Mouse (Mus musculus) cerebellum, postnatal 10 days (tissue): ENCODE results near the gene Alk.
A peak's percentile ranks its signal among the peaks of the same experiment; 100 is the strongest.

Experiments used
- DNase-seq, 2 experiments: peaks; one replicate each; pipeline ENCODE4 v3.0.0; 2021; ENCODE audit warnings: mixed read lengths in 2 of 2

Alk gene

DNA sequence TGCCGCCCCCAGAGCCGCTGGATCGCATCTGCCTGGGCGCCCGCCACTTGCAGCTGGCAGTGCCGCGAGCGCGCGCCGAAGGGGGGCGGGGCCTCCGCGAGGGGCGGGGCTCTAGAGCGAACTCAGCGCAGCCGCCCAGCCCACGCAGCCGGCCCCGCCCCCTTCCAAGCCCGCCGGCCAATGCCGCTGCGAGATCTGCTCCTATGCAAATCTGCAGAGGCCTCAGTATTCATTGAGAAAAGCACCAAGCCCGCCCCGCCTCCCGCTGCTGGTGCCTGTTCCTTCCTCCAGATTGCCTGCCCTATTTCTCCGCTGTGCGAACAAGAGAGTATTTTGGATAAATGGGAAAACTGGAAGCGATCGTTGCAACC is at the start of gene Alk:
Gene Alk (minus strand): TSS at position 18 of the 371 bp plus-strand sequence.
- DNase-seq: peak; percentile 96 to 98

DNA sequence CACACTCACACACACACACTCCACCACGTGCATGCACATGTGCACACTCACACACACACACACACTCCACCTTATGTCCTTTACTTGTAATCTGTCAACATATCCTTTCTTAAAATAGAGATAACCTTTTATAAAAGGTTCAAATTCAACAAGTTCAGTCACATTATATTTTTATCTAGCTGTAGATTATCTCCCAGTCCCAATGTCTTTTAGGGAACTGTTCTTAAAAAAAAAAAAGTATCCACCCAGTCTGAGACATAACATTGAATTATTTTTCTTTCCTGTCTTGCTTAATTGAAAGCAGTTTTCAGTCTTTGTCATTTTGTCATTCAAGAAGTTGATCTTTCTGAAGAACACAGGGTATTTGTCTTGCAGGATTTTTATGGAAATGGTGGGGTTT is 48.4 kb upstream of the Alk start:
- no peak for DNase-seq

DNA sequence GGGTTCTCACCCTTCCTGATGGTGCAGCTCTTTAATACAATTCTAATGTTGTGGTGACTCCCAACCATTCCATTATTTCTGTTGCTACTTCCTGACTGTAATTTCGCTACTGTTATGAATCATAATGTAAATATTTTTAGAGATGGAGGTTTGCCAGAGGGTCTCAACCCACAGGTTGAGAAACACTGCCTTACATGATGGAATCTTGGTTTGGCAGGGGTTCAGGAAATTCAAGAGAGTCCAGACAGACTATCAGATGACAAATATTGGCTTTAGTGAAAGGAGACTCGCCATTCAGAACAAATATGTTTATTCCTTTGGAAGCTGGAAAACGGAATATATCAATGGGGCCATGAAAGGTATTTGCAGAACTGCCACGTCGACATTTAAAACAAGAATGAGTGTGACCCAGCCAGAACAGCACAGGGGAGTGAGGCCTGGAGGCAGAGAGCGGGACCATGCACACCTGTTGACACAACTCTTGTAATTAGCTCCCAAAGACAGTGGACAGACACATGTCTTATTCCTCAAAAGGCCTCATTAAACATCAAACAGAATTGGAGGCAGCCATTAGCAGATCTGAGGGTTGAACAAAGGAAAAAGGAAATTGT is 44.3 kb upstream of the Alk start:
- no peak for DNase-seq

DNA sequence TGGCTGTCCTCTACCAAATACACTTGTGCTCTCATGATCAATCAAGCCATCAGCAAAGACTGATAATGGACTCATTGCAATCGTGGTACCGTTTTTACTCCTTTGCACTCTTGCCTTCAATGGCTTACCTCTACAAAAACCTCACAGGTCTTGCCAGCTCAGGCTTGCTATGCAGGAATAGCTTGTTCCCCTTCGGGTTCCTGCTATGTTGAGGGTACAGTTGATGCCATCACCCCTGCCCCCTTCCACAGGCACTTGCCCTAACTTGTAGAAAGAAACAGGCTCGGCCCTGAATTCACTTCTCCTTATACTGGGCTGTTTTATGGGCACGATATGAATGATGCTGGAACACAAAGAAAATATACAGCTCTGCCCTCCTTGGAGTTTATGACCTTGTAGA is 41.7 kb upstream of the Alk start:
- DNase-seq: no peak

DNA sequence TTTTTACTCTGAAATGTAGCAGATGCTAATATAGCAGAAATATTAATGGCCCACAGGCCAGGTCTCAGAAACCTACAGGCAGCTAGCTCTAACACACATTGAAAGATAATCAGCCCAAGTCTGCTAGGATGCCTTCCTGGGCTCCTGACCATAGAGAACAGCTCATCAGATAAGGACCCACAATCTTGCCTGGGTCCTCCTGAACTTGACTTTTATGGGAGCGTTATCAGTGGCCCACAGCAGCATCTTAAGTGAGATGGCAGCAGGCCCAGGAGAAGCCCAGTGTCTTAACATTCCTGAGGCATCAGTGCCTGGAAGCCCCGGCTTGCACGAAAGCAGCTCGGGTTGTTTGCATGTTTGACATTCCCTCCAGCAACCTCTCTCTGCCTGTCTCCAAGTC is 35.7 kb upstream of the Alk start:
- DNase-seq: no peak

DNA sequence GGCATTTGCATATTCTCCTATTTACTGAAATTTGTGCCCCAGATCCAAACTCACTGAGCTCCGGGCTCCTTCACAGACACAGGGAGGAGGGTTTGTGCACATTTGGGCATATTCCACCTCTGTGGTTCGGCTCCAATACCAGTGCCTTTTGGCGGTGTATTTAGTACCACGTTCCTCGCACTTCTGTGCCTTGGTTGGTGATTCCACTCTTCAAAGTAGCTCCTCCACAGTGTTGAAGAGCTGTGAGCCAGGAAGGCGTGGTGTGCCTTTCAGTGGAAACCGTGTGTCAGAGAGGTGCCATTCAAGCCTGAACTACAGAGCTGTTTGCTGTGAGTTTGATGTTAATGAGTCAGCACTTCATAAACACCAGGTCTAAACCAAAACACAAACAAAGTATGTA is 35.0 kb upstream of the Alk start:
- DNase-seq: no peak

DNA sequence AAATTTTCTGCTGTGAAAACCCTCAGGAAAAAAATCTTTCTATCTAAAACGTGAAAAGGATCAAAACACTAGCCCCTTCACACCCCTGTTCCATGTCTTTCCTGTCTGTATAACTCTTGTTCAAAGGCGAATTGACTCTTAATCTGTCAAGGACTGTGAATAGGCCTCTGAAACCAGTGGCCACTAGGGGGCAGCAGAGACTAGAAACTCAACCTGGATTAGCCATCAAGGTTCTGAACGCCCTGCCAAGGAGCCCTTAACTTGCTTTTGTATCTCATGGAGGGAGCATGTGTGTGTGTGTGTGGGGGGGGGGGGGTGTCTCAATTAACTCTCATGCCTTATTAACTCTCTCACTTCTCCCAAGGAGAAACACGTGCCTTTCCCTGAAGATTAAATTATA is 1.8 kb upstream of the Alk start:
- peak; percentile 96 to 98 for DNase-seq

DNA sequence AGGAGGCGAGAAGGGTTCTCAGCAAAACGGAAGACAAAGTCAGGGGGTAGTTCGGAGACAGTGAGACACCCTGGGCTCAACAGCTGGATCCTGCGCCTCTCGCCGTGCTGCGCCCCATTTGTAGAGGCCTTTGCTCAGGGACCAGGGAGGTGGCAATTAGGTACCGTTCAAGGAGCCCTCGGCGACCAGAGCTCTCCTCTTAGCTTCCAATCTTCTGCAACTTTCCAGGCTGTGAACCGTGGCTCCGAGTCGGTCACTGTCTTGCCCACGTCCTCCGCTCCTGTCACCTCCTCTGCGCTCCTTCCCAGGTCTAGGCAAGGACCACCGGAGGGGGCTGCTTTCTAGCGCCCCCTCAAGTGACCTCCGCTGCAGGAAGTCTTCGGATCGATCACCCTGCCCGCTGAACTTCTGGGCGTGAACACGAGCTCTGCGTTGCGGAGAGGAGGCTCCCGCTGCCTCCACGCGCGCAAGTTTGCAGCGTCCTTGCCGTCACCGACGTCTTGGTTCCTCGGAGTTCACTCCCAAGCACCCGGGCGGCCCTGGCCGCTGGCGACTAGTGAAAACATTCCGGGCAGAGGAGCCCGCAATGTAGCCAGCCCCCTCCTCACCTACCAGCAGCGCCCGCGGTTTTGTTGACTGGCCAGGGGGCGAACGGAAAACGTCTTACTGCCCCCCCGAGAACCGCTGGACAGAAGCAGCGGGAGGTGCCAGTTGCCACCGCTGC is 379 bp downstream of the Alk start:
- no peak for DNase-seq

DNA sequence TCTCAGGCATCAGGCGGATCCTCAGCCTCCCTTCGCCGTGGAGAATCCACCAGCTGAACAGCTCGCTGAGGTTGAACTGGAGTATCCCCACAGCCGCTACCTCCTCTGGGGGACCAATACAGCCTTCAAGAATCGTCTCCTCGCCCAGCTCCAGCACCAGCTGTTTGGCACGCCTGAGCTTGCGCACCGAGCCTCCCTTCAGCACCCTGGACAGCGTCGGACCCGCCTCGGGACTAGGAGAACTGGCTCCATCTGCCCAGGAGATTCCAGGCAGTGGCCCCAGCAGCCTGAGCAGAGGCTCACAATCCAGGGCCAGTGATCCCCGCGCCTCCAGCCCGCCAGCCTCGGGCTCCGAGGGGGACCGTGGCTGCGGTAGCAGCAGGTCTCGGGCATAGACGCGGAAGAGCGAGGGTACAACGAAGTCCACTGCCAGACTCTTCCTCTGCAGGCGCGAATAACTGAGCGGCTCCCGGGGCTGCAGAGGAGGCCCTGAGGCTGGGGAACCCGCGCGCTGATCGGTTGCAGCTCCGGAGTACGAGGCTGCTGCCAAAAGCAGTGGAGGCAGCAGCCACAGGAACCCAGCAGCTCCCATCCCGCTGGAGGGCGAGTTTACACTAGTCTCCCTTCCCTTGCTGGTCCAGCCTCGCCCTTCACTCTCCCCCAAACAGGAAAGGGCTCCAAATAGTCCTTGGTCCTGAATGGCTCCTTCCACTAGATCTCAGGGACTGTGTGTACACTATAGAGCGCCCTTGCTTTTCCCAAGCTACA is 1.1 kb downstream of the Alk start:
- peak; percentile 52 to 62 for DNase-seq

DNA sequence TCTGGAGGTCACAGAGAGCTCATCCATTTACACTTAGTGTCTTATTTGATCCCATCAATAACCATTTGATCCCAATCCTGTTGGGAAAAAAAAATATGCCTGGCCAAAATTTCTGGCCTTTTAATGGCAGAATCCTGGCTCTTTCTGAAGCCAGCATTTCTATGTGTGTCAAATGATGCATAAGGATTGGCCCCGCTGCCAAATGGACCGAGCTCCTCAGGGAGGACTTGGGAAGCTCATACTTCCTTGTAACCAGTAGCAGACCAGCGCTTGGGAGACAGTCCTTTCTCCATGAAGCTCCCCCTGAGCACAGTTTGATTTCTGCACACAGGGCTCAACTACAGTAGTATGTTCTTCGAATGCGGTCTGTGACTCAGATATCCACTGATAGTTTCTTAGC is 3.6 kb downstream of the Alk start:
- peak; percentile 56 to 58 for DNase-seq

DNA sequence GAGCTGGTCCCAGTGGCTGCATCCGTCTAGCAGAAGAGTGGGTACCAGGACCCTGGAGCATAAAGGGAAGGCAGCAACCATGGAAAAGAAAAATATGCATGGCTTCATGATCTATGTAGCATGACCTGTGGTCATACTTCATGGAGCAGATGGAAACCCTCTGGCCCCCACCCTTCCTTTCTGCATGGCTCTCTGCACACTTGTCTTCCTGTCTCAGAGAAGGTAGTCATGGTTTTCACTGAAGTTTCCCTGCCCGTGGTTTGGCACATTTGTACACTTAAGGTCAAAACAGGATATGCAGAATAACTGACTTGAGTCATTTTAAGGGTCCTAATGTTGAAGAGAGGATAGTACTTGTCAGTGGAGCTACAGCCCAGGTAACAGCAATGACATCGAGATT is 16.8 kb downstream of the Alk start:
- no peak for DNase-seq

DNA sequence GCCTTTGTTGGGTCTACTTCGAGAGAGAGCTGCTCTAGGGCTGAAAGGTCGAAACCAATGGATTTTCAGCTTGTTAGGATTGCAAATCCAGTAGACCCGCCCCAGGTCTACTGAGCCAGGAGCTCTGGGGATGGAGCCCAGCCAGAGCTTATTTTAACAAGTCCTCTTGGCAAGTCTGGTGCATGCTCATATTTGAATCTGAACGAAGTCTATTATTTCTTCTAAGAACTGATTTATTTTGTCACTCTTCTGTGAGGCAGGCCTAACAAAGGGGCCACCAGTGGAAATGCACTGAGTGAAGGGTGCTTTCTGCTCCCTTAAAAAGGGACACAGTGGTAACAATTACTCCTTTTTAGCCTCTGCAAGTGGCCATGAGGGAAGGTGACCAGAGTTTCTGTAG is 24.3 kb downstream of the Alk start:
- DNase-seq: peak in 1 of 2 experiments; percentile 34

DNA sequence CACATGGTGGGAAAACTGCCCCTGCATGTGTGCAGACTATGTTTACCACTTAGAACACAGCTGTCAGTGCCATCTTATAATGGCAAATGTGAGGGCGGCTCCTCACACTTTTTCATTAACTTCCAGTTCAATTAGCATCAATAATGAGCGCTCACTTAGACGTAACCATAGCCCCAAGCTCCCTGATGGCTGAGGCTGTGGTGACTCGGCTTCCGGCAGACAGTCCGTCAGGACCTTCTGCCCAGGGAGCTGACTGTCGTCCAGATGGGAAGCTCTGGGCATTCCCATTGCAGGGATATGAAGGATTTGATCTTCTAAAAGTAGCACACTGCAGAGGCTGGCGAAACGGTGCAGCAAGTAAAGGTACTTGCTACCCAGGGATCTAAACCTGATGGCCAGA is 25.1 kb downstream of the Alk start:
- DNase-seq: no peak

DNA sequence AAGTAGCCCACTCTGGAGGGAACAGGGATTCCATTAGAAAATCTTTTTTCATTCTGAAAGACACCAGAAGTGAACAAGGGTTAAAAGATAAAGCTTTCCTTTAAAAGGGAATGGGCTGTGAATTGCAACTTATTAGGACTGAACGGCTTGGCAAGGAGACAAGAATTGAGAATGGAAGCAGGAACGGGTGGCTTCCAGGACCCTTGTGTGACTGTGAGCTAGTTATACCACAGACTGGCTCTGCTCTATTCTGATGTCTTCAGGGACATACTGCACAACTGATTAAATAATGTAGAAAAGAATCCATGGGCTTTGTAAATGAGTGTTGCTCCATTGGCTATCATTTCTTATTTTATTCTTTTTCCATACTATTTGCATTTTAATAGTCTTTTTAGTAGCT is 33.0 kb downstream of the Alk start:
- DNase-seq: peak in 1 of 2 experiments; percentile 13

DNA sequence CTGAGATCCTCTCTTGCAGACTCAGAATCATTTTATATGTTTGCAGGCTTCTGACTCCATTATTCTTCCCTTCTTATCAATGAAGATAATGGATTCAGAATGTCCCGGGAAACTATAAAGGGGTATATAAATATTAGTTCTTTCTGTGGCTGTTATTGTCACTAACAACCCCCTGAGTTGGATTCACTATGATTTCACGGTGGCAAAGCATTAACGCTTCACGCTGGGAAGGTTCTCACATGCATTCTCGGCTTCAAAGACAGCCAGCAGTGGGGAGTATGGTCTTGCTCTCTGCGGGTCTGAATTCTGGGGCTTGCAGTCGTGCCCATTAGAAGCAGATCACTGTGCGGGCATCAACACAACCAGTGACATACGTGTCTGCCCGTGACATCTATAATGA is 34.9 kb downstream of the Alk start:
- DNase-seq: no peak

DNA sequence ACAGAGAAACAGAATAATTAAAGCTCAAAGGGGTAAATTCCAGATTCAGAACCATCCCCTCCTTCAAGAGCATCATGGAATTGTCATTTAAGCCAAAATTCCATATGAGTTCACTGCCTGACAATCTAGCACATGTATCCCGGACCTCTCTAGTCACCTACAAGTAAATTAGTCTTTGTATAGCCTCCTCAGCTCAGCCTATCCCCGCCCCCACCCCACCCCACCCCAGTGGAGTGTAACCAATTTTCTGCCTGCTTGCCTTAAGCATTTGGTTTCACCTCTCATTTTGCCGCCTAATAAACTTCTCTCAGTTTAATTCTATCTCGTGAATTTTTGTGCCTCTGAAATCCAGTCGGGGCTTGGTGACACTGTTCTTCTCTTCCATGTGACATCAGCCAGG is 41.0 kb downstream of the Alk start:
- DNase-seq: no peak

DNA sequence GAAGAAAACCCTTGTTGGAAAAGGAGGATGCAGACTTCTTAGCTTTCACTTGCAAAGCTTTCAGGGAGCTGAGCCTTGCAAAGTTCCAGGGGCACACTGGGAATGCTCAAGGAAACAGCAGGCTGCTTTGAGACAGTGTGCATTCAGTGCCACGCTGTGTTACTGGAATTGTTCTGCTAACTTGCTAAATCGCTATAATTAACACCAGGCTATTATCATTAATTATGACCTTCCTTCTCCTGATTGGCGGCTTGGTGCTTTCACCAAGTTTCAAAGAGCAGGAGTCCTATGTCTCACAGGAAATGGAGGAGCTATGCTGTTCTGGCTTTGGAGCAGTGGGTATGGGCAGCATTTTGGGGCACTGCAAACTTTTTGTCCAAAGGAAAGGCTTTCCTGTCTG is 43.0 kb downstream of the Alk start:
- DNase-seq: no peak

DNA sequence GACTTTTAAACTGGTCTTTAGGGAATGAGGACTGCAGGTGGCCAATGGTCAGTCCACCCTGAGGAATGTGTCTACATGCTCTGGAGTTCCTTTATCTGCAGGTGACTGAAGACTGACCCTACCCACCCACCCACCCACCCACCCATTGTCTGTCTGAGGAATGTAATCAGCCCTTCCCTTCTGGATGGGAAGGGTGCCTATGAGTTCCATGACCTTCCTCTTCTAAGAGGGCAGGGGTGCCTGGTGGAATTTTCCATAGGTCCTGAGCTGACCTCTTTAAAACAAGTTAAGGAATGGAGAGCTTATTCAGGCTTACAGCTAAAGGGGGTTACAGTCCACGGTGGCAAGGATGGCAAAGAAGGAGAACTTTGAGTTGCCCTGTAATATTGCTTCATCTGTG is 43.7 kb downstream of the Alk start:
- no peak for DNase-seq

DNA sequence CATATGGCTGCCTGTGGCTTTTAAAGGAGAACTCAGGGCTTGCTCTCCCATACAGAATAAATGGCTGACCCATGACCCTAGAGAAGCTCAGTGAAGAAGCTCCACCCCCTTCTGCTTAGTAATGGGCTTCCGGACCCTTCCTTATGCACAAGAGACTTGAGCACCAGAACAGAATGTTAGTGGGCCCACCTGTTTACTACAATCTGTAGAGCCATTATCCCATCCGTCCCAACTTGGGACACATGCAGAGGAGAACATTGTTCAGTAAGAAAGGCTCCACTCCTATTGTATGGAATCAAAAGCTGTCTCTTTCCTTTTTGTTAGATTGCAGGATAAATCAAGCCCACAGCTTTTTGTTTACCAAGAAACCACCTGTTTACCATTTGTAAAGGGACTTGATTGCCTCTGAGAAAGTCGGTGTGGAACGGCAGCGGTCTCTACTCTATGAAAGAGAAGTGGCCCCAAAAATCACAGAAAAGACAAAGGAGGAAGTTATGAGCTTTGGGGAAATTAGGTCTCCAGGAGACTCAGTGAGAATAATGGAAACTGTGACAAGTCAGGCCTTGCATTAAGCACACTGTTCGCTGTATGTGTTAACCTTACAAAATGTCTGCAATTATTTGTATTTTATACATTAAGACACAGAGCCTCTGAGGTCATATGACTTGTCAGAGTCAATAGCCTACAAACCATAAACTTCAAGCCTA is 47.2 kb downstream of the Alk start:
- no peak for DNase-seq

DNA sequence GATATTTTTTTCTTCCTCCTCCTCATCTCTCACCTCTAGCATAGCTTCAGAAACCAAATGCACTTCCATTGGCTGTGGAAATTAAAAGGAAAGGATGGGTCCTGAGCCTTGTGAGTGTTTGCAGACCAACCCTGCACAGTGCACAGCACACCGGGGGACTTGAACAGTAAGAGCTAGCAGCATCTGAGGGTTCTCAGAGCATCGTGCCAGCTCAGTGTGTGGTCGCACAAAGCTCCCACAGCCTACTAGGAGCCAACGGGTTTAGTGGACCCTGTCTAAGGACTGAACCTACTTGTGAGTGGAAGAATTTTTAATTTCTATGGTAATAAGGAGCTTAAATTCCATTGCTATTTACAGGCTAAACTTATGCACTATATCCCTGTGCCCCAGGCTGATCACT is 58.2 kb downstream of the Alk start:
- no peak for DNase-seq

DNA sequence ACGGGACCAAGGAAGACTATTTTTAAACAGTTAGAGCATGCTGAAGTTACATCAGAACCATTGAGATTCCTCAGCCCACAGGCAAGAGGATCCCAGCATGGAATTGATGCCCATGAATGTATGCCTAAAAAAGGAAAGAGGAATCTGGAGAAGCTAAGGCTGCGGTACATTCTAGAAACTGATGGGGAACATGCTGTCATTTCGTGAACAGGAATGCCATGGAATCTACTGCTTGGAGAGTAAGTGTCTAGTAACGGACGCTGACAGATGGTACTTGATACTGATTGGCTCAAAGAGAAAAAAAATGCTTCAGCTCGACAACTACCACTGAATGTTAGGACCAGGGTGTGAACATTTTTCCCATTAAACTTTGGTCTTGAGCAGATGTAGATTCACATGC is 69.1 kb downstream of the Alk start:
- DNase-seq: no peak

DNA sequence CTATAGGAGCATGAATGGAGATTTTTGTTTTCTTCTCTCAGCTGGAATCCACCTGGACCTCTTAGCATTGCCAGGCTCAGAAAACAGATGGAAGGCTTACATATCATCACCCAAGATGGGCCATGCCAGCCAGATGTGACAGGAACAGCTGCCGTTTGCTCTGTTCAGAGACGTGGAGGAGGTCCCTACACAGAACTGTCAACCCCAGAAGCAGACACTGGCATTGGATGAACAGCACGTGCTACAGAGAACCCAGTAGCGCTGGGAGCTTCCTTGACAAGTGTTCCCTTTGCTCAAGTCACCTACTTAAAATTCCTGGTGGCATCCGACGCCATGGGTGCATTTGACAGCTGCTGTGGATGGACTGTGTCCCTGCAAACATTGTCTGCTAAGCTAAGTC is 72.2 kb downstream of the Alk start:
- no peak for DNase-seq

DNA sequence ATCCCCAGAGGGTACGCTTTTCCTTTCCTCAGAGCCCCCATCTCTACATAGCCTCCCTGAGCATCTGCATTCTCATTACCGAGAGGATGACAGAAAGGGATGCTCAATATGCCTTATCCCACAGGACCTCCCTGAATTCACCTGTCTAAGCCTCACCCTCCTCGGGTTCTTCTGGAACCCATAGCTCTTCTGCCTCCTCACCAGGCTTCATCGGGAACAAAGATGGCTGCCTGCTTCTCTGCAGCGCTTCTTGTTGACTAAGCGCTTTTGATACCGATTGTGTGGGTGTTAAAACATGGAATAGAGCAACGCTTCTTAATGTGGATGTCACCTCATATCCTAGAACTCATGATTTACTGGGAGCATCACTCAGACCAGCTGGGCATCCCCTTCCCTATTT is 75.9 kb downstream of the Alk start:
- no peak for DNase-seq

DNA sequence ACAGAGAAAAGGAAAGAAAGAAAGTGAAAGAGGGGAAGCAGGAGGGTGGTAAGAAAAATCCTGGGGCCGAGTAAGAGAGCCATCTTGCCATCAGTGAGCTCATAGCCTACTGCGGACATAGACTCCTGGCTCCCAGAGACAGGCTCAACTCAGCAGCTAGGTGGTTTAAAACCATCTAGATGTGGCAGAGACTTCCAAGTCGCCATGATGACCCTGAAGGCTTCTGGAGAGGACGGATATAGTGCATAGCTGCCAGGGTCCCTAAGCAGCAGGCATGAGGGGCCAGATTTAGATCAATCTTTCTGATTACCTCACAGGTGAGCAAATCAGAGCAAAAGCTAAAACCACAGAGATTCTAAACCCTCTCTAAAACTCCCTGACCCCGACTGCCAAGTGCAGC is 76.9 kb downstream of the Alk start:
- DNase-seq: no peak
